Mouse (Mus musculus): ENCODE results near the gene Olfr346.

The Olfr346 gene

DNA sequence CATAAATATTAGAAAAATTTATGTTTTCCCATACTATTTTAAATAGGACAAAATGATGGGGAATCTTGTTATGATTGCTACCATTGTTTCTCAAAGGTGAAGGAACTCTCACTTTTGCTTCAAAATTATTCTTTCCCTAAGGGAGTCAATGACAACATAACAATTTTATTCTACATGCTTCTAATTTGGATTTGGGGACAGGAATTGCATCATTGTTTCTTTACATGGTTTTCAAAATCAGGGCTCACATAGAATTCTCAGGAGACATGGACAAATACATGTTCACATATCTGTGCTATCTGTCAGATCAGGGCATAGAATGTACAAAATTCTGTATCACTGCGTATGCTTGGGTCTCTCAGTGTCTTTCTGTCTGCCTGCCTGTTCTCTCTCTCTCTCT, at the start of gene Olfr346:
Gene Olfr346, plus strand, starts transcription at position 301 of the 400 bp plus-strand sequence.
- DNase-seq (ENCODE audit: low read depth), result no peak

DNA sequence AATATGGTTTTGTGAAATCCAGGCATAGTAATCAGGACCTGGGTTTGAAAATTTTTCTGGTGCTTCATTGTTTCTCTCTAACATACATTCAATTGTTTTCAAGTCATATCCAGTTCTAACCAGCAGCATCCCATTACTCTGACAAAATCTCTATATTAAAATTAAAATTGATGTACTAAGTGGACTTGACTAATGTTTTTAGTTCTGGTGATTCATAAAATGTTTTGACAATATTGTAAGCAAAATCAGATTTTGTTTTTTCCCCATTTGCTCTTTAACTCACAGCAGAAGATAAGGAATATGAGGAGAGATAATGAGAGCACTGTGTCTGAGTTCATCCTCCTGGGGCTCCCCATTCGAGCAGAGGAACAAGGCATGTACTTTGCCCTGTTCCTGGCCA, 45.8 kb upstream of the Olfr346 start, which contains the start of gene Olfr345:
Gene Olfr345, plus strand, starts transcription at position 301 of the 400 bp plus-strand sequence.
- no peak for DNase-seq (ENCODE audit: low read depth)

DNA sequence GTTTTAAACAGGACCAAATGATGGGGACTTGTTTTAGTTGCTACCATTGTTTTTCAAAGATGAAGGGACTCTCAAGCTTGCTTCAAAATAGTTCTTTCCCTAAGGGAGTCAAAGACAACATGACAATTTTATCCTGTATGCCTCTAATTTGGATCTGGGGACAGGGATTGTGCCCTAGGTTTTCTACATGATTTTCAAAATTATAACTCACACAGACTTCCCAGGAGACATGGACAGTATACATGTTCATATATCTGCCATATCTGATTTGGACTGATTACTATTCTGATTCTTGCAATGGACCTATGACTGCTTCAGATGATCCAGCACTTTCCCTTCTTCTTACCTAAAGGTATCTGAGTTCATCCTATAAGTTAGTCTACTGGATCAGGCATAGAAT, 46.0 kb downstream of the Olfr346 start, which contains the start of gene Olfr347:
Gene Olfr347, plus strand, starts transcription at position 301 of the 400 bp plus-strand sequence.
- DNase-seq (ENCODE audit: low read depth), result no peak

DNA sequence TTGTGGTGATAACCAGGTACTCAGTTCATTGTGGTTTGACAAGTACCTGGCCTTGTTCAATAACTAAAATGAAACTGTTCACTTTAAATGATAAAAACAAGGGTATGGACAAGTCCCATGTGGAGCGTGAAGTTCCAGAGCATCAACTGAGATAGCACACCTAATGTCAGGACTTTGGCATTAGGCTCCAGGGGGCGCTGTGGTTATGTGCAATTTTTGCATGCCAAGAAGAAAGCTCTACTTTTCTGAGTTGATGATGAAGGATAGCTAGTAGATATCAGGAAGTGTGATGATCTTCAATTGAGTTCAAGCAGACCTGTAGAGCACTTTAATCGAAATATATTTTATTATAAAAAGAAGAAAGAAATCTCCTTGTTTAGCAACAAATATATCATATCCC, 50.6 kb downstream of the Olfr346 start:
- DNase-seq (ENCODE audit: low read depth), result no peak

Measured in naive thymus-derived CD4-positive, alpha-beta T cell, adult 2 months (primary cell).